Mouse (Mus musculus) midbrain, postnatal 0 days (tissue): Measurements from ENCODE around the gene Snx4. TPM values are rescaled to one million over a fixed set of nuclear protein-coding genes. Genes with fewer than 3 reads are reported as not detected.
A peak's percentile ranks its signal among the peaks of the same experiment; 100 is the strongest.

Experiments used
- ATAC-seq: fragments of 200-750 bp; cut with Nextera tagmentation; 2 replicates; pipeline ENCODE4 v1.8.0; 2017; ENCODE audit warnings: moderate number of reproducible peaks, mild to moderate bottlenecking, moderate TSS enrichment, moderate library complexity; ENCODE audit not compliant: low FRiP score
- DNase-seq: peaks from one replicate; pipeline ENCODE4 v3.0.0-alpha.2; 2015; ENCODE audit warnings: low spot score
- H3K27ac ChIP-seq: fragments of 300-500 bp; sonication (generic); 2 replicates; pipeline ENCODE4 v1.5.1; 2014; ENCODE audit warnings: low read depth, mild to moderate bottlenecking, low read length, mixed read lengths
- H3K27me3 ChIP-seq: fragments of 300-500 bp; sonication (generic); 2 replicates; pipeline ENCODE4 v1.6.1; 2014; ENCODE audit warnings: low read length, control low read depth, mixed read lengths; ENCODE audit not compliant: insufficient read depth
- H3K36me3 ChIP-seq: fragments of 300-500 bp; sonication (generic); 2 replicates; pipeline ENCODE4 v1.6.1; 2014; ENCODE audit warnings: low read length, control low read depth, mixed read lengths; ENCODE audit not compliant: insufficient read depth
- H3K4me1 ChIP-seq: fragments of 300-500 bp; sonication (generic); 2 replicates; pipeline ENCODE4 v1.6.1; 2014; ENCODE audit warnings: mild to moderate bottlenecking, control low read depth, antibody characterized with exemption, low read length, mixed read lengths; ENCODE audit not compliant: insufficient read depth
- H3K4me2 ChIP-seq: fragments of 300-500 bp; sonication (generic); 2 replicates; pipeline ENCODE4 v1.6.1; 2014; ENCODE audit warnings: low read depth, mild to moderate bottlenecking, low read length, mixed read lengths; ENCODE audit not compliant: poor library complexity, severe bottlenecking
- H3K4me3 ChIP-seq: fragments of 300-500 bp; sonication (generic); 2 replicates; pipeline ENCODE4 v1.5.1; 2014; ENCODE audit warnings: low read depth, mild to moderate bottlenecking, low read length, moderate library complexity
- H3K9ac ChIP-seq: fragments of 300-500 bp; sonication (generic); replicated peaks from 2 replicates; pipeline ENCODE4 v1.6.1; 2014; ENCODE audit warnings: mild to moderate bottlenecking, low read length, moderate library complexity, mixed read lengths; ENCODE audit not compliant: poor library complexity, severe bottlenecking
- H3K9me3 ChIP-seq: fragments of 300-500 bp; sonication (generic); 2 replicates; pipeline ENCODE4 v1.6.1; 2016; ENCODE audit warnings: low read length, control low read depth
- CTCF ChIP-seq: IDR thresholded peaks from 2 replicates; pipeline ENCODE4 v1.5.1; 2016; ENCODE audit warnings: antibody characterized with exemption, mild to moderate bottlenecking
- WGBS: fragments of 180-500 bp; shearing (Covaris S2); extraction: QIAGEN DNeasy Blood & Tissue Kit; methylation state at CpG from one replicate; pipeline ENCODE4 v1.1.7; 2014; 5-methylcytosine and 5-hydroxymethylcytosine counted together
- polyA plus RNA-seq: library from polyadenylated mRNA; unstranded; fragments of >200 nt; fragmentation: Nextera tagmentation; extraction: Ambion mirVana; gene quantifications from 2 replicates; pipeline ENCODE4 v1.2.1, GENCODE M21; 2015
- total RNA-seq: library from RNA; depleted of rRNA; stranded (reverse); fragments of >200 nt; gene quantifications from 2 replicates; pipeline ENCODE4 v1.2.3, GENCODE M21; 2014

The Snx4 gene
- total and polyA plus RNA-seq, 2 experiments from 2014 or later: 65.8 to 111 TPM

DNA sequence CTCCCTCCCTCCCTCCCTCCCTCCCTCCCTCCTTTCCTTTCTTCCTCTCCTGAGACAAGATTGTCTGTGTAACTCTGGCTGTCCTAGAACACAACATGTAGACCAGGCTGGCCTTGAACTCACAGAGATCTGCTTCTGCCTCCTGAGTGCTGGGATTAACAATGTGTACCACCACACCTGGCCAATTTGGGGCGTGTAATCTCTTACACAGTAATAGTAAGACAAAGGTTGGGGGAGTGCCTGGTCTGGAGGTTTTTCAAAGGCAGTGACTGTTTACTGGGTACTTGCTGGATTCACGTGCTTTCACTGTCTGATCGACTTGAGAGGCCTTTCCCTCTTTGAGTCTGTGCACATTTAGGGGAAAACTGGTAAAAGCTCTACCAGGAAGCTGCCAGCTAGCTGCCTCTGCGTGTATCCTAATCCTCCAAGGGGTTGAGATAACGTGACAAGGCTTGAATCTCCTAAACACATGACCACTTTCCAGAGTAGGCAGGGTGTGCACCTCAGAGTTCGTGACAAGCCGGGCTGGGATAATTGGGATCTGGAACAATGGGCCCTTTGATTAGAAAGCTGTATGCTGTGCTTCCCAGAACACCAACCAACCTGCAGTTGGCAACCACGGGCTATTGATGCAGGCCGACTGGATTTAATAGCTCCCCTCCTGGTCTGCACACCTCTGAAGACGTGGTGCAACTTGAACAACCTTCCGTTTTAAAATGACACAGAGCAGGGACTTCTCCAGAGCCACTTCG lies 74.6 kb downstream of the Snx4 start:
- Histone ChIP-seq H3K27ac (no peak overlapping the region), H3K4me2 (no peak overlapping the region), H3K4me1 (no peaks in the 10 kb centered on the region), H3K9me3 (no peaks in the 10 kb centered on the region), H3K36me3 (no peaks in the 10 kb centered on the region), H3K27me3 (no peaks in the 10 kb centered on the region), H3K4me3 (no peak overlapping the region), H3K9ac (no peak overlapping the region)
- DNase-seq (no peak), ATAC-seq (no peak)
- no peak for TF ChIP-seq CTCF
- WGBS: 44% methylated on average over 12 of the region's 12 CpGs

DNA sequence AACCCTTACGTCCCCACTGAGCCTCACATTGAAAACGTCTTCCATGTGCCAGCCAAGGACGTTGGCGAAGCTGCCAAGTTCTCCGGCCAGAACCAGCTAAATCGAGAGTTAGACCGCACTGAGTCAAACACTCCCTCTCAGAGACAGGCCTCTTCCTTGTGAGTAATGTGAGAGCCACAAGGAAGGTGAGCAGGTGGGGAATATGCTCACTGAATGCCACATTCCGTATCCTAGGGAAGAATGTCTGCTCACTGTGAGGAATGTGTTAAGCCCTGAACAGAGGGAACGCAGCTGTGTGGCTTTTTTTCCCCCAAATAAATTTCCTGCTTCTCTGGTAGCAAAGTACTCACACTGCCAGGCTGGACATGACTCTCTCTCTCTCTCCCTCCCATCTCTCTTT lies 75.3 kb downstream of the Snx4 start:
- no peak overlapping the region for H3K4me3 ChIP-seq
- no peaks in the 10 kb centered on the region for H3K9me3 ChIP-seq
- WGBS: 69% methylated on average over 9 of the region's 9 CpGs
- no peak overlapping the region for H3K4me2 ChIP-seq
- TF ChIP-seq CTCF: no peak
- no peak overlapping the region for H3K27ac ChIP-seq
- ATAC-seq (no peak), DNase-seq (no peak)
- H3K9ac ChIP-seq: no peak overlapping the region
- no peaks in the 10 kb centered on the region for H3K27me3 ChIP-seq
- H3K4me1 ChIP-seq: no peaks in the 10 kb centered on the region
- no peaks in the 10 kb centered on the region for H3K36me3 ChIP-seq

DNA sequence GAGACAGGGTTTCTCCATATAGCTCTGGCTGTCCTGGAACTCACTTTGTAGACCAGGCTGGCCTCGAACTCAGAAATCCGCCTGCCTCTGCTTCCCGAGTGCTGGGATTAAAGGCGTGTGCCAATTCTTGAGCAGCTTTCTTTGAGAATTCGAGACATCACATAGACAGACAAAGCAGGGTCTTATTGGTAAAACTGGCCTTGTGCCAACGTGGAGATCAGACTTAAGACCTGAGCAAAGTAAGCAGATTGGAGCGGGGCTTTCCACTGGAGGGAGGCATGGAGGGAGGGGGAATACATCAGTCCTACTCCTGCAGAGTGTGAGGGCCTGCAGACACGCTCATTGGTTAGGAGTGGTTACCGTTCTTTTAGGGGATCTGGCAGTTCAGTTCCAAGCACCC lies 75.9 kb downstream of the Snx4 start:
- no peak overlapping the region for H3K4me2 ChIP-seq
- no peaks in the 10 kb centered on the region for H3K27me3 ChIP-seq
- ATAC-seq: no peak
- no peaks in the 10 kb centered on the region for H3K36me3 ChIP-seq
- H3K9me3 ChIP-seq: no peaks in the 10 kb centered on the region
- H3K27ac ChIP-seq: no peak overlapping the region
- H3K4me1 ChIP-seq: no peaks in the 10 kb centered on the region
- DNase-seq: no peak
- H3K9ac ChIP-seq: no peak overlapping the region
- no peak overlapping the region for H3K4me3 ChIP-seq
- 60% methylated on average over 9 of the region's 9 CpGs for WGBS
- no peak for TF ChIP-seq CTCF

DNA sequence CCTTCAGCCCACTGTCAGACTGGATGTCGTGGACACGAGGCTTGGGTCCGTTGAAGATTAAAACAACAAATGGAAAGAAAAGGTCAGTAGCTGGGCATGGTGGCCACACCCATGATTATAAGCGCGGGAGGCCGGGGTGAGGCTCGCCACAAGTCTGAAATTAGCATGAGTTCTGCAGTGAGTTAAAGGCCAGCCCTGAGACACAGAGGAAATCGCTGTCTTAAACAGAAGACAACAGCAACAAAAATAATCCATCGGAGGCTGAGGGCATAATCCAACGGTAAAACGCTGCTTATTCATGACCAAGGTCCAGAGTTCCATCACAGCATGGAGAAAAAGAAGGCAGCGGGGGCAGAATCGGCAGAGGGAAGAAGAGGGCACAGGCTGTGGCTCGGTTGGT lies 81.8 kb downstream of the Snx4 start:
- ATAC-seq: no peak
- Histone ChIP-seq H3K27me3 (no peaks in the 10 kb centered on the region), H3K27ac (no peak overlapping the region), H3K36me3 (no peaks in the 10 kb centered on the region), H3K9ac (no peak overlapping the region), H3K4me1 (no peaks in the 10 kb centered on the region), H3K4me2 (no peak overlapping the region), H3K4me3 (no peak overlapping the region), H3K9me3 (no peaks in the 10 kb centered on the region)
- no peak for DNase-seq
- no peak for TF ChIP-seq CTCF
- 84% methylated on average over 14 of the region's 14 CpGs for WGBS

DNA sequence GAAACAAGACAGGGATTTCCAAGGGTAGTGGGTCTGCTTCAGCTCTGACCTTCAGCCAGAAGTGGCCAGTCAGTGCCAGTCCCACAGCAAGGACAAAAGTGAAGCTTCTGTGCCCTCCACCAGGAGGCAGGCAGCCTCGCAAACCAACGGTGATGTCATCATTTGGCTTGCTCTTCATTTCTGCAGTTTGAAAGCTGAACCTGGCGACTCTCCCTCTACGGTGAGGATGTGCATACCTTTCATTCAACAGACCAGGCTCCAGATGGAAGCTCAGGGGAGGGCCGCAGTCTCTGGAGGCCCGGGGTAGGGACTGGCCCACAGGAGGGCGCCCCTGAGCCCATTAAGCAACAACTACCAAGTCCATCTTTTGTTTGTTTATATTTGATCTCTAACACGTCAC lies 85.9 kb downstream of the Snx4 start:
- TF ChIP-seq CTCF: peak; percentile 77
- H3K27ac ChIP-seq: no peak overlapping the region; the same call in 1 of the 2 replicates
- H3K36me3 ChIP-seq: no peaks in the 10 kb centered on the region
- H3K4me2 ChIP-seq: 0 out of 2 replicates have a peak overlapping the region, but pooled peaks have one; percentile 12
- DNase-seq (peak; percentile 86), ATAC-seq (peak; percentile 58)
- no peaks in the 10 kb centered on the region for H3K27me3 ChIP-seq
- H3K9me3 ChIP-seq: no peaks in the 10 kb centered on the region
- peak overlapping the region; percentile 19; the same call in 1 of the 2 replicates for H3K9ac ChIP-seq
- no peak overlapping the region for H3K4me3 ChIP-seq
- WGBS: 14% methylated on average over 8 of the region's 8 CpGs
- no peaks in the 10 kb centered on the region for H3K4me1 ChIP-seq

DNA sequence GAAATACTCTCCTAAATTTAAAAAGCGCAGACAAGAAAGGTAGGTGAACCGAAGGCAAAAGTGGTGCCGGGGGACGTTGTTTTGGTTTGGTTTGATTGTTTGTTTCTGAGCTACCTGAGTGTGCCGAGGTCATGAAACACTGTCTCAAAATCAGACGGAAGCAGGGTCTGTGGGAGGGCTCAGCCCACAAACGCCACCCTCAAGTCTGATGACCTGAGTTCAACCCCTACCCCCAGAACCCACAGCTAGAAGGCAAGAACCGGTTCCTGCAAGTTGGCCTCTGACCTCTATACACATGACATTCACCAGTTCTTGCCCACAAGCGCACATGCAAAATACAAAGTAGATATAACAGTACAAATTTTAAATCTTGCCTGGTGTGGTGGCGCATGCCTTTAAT lies 86.4 kb downstream of the Snx4 start:
- Histone ChIP-seq H3K27me3 (no peaks in the 10 kb centered on the region), H3K9me3 (no peaks in the 10 kb centered on the region), H3K27ac (no peak overlapping the region), H3K4me2 (0 out of 2 replicates have a peak overlapping the region, but pooled peaks have one; percentile 12), H3K9ac (no peak overlapping the region), H3K4me1 (no peaks in the 10 kb centered on the region), H3K36me3 (no peaks in the 10 kb centered on the region), H3K4me3 (no peak overlapping the region)
- 84% methylated on average over 10 of the region's 10 CpGs for WGBS
- ATAC-seq (no peak), DNase-seq (no peak)
- no peak for TF ChIP-seq CTCF
